Mouse (Mus musculus): ENCODE measurements around the gene Itgb3bp. TPM values are rescaled to one million over a fixed set of nuclear protein-coding genes. Genes with fewer than 3 reads are reported as not detected.

Itgb3bp gene
- polyA plus RNA-seq, 1 experiment from 2014 or later: 38.4 TPM

Other genes with a start within 250 kb of the Itgb3bp start
- gene Alg6, start 214.1 kb downstream of the Itgb3bp start, polyA plus RNA-seq (2015; fragmentation: Nextera tagmentation; extraction: Ambion mirVana): 19.9 and 20.2 TPM in 2 replicates
- 18.9 and 22.4 TPM in 2 replicates for gene Efcab7, start 100.6 kb downstream of the Itgb3bp start, polyA plus RNA-seq (2015; fragmentation: Nextera tagmentation; extraction: Ambion mirVana)
- gene Pgm1, start 399 bp downstream of the Itgb3bp start, polyA plus RNA-seq (2015; fragmentation: Nextera tagmentation; extraction: Ambion mirVana): 71.5 and 79.2 TPM in 2 replicates
- gene Ror1, start 166.0 kb upstream of the Itgb3bp start, polyA plus RNA-seq (2015; fragmentation: Nextera tagmentation; extraction: Ambion mirVana): 15.8 and 16.7 TPM in 2 replicates

Data from lung, embryonic 15.5 days (tissue).